Mouse (Mus musculus): Measurements from ENCODE around the gene Stip1. TPM values are rescaled to one million over a fixed set of nuclear protein-coding genes. Genes with fewer than 3 reads are reported as not detected.
A peak's percentile ranks its signal among the peaks of the same experiment; 100 is the strongest.

Gene Stip1
- polyA plus RNA-seq, 1 experiment from 2014 or later = 207 TPM

DNA sequence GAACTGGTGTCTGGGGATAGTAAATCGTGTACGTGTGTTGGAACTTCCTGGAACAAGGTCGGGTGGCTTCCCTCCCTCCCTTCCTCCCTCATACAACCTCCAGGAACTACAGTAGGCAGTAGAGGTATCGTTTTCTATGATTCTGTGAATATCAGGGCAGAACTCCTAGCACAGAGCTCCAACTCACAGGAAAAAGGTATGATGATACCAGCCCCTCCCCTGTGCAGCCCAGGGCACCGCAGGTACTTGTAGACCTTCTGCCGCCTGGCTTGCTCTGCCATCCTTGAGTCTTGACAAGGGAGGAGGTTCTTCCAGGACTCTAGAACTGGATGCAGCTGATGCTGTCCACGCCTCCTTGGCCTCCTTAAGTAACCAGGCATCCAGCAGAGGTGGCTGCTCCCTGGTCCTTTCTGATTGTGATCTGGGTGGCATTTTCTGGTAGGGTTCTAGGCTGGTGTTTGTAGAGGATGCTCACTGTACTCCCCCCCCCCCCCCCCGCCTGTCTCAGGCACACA, 27.1 kb upstream of the Stip1 start:
- H3K4me1 ChIP-seq (ENCODE audit: control insufficient read depth, insufficient read depth, low read length) = peaks cover 47% of the 10 kb centered on the region
- 29% methylated on average over 7 of the region's 8 CpGs for whole genome bisulfite sequencing
- ATAC-seq (ENCODE audit: low read depth) = no peak
- 0 out of 2 replicates have a peak overlapping the region, but pooled peaks have one; percentile 7 for H3K9ac ChIP-seq (replicated peaks; ENCODE audit: low read depth, low read length)
- H3K9me3 ChIP-seq (ENCODE audit: control insufficient read depth, low read length) = no peaks in the 10 kb centered on the region
- H3K4me2 ChIP-seq (ENCODE audit: low read depth, low read length) = no peak overlapping the region
- no peak overlapping the region for H3K27ac ChIP-seq (ENCODE audit: low read depth, low read length)
- H3K36me3 ChIP-seq (ENCODE audit: control insufficient read depth, insufficient read depth, low read length) = no peaks in the 10 kb centered on the region
- no peaks in the 10 kb centered on the region; the same call in 1 of the 2 replicates for H3K27me3 ChIP-seq (ENCODE audit: control insufficient read depth, insufficient read depth, low read length)
- no peak overlapping the region for H3K4me3 ChIP-seq (ENCODE audit: low read depth, low read length)

DNA sequence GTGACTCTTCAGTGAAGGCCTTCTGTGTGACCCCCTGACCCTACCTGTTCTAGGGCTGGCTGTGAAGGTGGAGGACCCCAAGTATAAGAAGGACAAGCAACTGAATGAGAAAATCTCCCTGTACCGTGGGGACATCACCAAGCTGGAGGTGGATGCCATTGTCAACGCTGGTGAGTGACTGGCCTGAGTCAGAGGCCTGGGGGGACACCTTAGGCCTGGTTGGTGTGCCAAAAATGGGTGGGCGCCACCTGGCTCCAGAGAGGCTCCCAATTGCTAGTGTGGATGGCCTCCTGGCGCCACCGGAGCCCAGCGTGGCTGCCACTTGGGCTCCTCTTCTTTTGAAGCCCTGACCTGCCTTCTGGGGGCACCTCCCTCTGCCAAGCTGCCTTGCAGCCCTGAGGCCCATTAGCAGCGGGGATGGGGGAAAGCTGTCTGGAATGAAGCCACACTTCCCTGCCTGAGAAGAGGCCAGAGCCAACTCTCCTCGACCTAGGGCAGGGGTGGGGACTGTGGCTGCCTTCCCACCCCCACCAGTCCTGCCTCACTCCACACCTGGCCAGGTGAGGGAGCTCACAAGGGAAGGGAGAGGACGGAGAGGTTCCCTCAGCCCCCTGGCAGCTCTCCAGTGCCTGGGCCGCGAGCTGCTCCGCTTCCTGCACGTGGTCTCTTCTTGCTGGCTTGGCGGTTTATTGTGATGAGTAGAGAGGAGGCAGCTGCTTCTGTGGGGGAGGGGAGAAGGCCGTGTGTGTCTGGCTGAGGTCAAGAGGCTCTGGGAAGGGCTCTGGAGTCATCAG, 26.5 kb upstream of the Stip1 start:
- no peaks in the 10 kb centered on the region for H3K9me3 ChIP-seq (ENCODE audit: control insufficient read depth, low read length)
- no peaks in the 10 kb centered on the region for H3K36me3 ChIP-seq (ENCODE audit: control insufficient read depth, insufficient read depth, low read length)
- ATAC-seq (ENCODE audit: low read depth) = no peak
- WGBS = 27% methylated on average over 15 of the region's 15 CpGs
- no peaks in the 10 kb centered on the region; the same call in 1 of the 2 replicates for H3K27me3 ChIP-seq (ENCODE audit: control insufficient read depth, insufficient read depth, low read length)
- no peak overlapping the region for H3K4me3 ChIP-seq (ENCODE audit: low read depth, low read length)
- H3K9ac ChIP-seq (replicated peaks; ENCODE audit: low read depth, low read length) = 0 out of 2 replicates have a peak overlapping the region, but pooled peaks have one; percentile 7
- H3K4me1 ChIP-seq (ENCODE audit: control insufficient read depth, insufficient read depth, low read length) = peaks cover 47% of the 10 kb centered on the region
- H3K4me2 ChIP-seq (ENCODE audit: low read depth, low read length) = no peak overlapping the region
- no peak overlapping the region for H3K27ac ChIP-seq (ENCODE audit: low read depth, low read length)

- no peak overlapping the region for H3K9ac ChIP-seq (replicated peaks; ENCODE audit: low read depth, low read length)
- ATAC-seq (ENCODE audit: low read depth) = peak; percentile 15; the same call in 1 of the 2 replicates
- peaks cover 33% of the 10 kb centered on the region for H3K4me1 ChIP-seq (ENCODE audit: control insufficient read depth, insufficient read depth, low read length)
- no peak overlapping the region for H3K4me2 ChIP-seq (ENCODE audit: low read depth, low read length)
- no peaks in the 10 kb centered on the region for H3K9me3 ChIP-seq (ENCODE audit: control insufficient read depth, low read length)
- no peak overlapping the region for H3K4me3 ChIP-seq (ENCODE audit: low read depth, low read length)
- 0% methylated on average over 3 of the region's 3 CpGs for WGBS
- no peak overlapping the region for H3K27ac ChIP-seq (ENCODE audit: low read depth, low read length)
- H3K36me3 ChIP-seq (ENCODE audit: control insufficient read depth, insufficient read depth, low read length) = no peaks in the 10 kb centered on the region
- no peaks in the 10 kb centered on the region; the same call in 1 of the 2 replicates for H3K27me3 ChIP-seq (ENCODE audit: control insufficient read depth, insufficient read depth, low read length)
Observed at GRCm38 (mm10) chr19:7064571-7064970, 24.8 kb upstream of the Stip1 start.

DNA sequence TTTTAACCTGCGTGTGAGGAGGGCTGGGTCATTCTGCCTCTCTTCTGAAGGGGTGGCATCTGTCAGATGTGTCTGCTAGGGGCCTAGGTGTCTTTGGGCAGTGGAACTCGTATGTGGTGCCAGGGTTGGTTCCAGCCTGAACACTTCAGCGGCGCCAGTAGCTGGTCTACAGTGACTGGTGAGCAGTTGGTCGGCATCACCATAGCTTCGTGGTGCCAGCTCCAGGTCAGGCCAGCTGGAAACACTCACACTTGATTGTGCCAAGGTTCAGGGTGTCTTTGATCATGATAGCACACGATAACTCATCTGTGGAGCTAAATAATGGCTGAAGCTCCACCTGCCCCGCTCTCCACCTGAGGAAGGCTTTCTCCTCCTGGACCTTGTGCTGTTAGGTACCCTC, 23.1 kb upstream of the Stip1 start:
- Histone ChIP-seq H3K36me3 (ENCODE audit: control insufficient read depth, insufficient read depth, low read length) (no peaks in the 10 kb centered on the region), H3K9me3 (ENCODE audit: control insufficient read depth, low read length) (no peaks in the 10 kb centered on the region), H3K4me1 (ENCODE audit: control insufficient read depth, insufficient read depth, low read length) (peaks cover 21% of the 10 kb centered on the region), H3K27me3 (ENCODE audit: control insufficient read depth, insufficient read depth, low read length) (peaks cover 2% of the 10 kb centered on the region; the same call in 1 of the 2 replicates), H3K4me2 (ENCODE audit: low read depth, low read length) (no peak overlapping the region), H3K9ac (replicated peaks; ENCODE audit: low read depth, low read length) (no peak overlapping the region), H3K4me3 (ENCODE audit: low read depth, low read length) (no peak overlapping the region), H3K27ac (ENCODE audit: low read depth, low read length) (no peak overlapping the region)
- WGBS = 93% methylated on average over 8 of the region's 8 CpGs
- no peak for ATAC-seq (ENCODE audit: low read depth)

DNA sequence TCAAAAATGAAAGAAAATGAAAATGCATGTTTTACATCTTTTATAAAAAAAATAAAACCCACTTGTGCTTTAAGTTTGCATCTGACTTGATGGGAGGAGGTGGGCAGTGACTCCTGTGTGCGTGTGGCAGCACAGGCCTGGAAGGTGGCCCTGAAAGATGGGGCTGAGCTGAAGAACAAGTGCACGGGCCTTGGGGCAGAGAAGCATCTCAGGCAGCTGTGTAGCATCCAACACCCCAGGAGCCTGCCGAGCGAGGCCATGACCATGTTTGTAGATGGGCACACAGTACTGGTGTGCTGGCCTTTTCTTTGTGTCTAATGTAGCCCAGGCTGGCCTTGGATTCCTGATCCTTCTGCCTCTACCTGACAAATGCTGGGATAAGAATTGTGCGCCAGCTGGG, 22.3 kb upstream of the Stip1 start:
- Histone ChIP-seq H3K27ac (ENCODE audit: low read depth, low read length) (no peak overlapping the region), H3K9me3 (ENCODE audit: control insufficient read depth, low read length) (no peaks in the 10 kb centered on the region), H3K36me3 (ENCODE audit: control insufficient read depth, insufficient read depth, low read length) (no peaks in the 10 kb centered on the region), H3K9ac (replicated peaks; ENCODE audit: low read depth, low read length) (no peak overlapping the region), H3K27me3 (ENCODE audit: control insufficient read depth, insufficient read depth, low read length) (peaks cover 2% of the 10 kb centered on the region; the same call in 1 of the 2 replicates), H3K4me3 (ENCODE audit: low read depth, low read length) (no peak overlapping the region), H3K4me2 (ENCODE audit: low read depth, low read length) (no peak overlapping the region), H3K4me1 (ENCODE audit: control insufficient read depth, insufficient read depth, low read length) (peaks cover 22% of the 10 kb centered on the region)
- no peak for ATAC-seq (ENCODE audit: low read depth)
- WGBS = 80% methylated on average over 5 of the region's 5 CpGs

DNA sequence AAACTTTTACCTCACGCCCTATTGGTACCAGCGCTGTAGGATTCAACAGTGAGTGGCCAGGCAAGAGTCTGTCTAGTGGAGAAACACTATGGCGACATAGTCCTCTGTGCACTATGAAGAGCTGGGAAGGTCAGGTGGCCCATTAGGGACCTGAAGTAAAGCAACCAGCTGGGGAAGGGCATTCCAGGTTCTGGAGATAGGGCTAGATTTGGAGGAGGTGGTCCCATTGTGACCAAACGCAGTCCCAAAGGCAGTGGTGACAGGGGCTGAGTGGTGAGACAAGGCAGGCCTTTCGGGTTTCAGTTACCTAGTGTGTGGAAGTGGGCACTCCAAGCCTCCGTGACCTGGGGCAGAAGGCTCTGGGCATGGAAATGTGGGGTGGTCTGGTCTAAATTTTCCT, 18.8 kb upstream of the Stip1 start:
- no peak overlapping the region for H3K9ac ChIP-seq (replicated peaks; ENCODE audit: low read depth, low read length)
- peaks cover 8% of the 10 kb centered on the region; the same call in 1 of the 2 replicates for H3K27me3 ChIP-seq (ENCODE audit: control insufficient read depth, insufficient read depth, low read length)
- WGBS = 71% methylated on average over 6 of the region's 6 CpGs
- ATAC-seq (ENCODE audit: low read depth) = no peak
- H3K9me3 ChIP-seq (ENCODE audit: control insufficient read depth, low read length) = no peaks in the 10 kb centered on the region
- no peaks in the 10 kb centered on the region for H3K36me3 ChIP-seq (ENCODE audit: control insufficient read depth, insufficient read depth, low read length)
- no peak overlapping the region for H3K4me2 ChIP-seq (ENCODE audit: low read depth, low read length)
- no peak overlapping the region for H3K4me3 ChIP-seq (ENCODE audit: low read depth, low read length)
- H3K4me1 ChIP-seq (ENCODE audit: control insufficient read depth, insufficient read depth, low read length) = peaks cover 11% of the 10 kb centered on the region; the same call in 1 of the 2 replicates
- no peak overlapping the region for H3K27ac ChIP-seq (ENCODE audit: low read depth, low read length)

GRCm38 (mm10) chr19:7057722-7058207, 18.0 kb upstream of the Stip1 start:
- ATAC-seq (ENCODE audit: low read depth) = peak; percentile 45; the same call in 1 of the 2 replicates

GRCm38 (mm10) chr19:7057126-7057721, 17.5 kb upstream of the Stip1 start:
- WGBS = 4% methylated on average over 16 of the region's 16 CpGs
- Histone ChIP-seq H3K4me2 (ENCODE audit: low read depth, low read length) (peak overlapping the region; percentile 99), H3K27ac (ENCODE audit: low read depth, low read length) (no peak overlapping the region), H3K27me3 (ENCODE audit: control insufficient read depth, insufficient read depth, low read length) (0 out of 2 replicates have a peak, but pooled peaks cover 8% of the 10 kb centered on the region), H3K9me3 (ENCODE audit: control insufficient read depth, low read length) (no peaks in the 10 kb centered on the region), H3K4me3 (ENCODE audit: low read depth, low read length) (peak overlapping the region; percentile 65), H3K36me3 (ENCODE audit: control insufficient read depth, insufficient read depth, low read length) (no peaks in the 10 kb centered on the region), H3K4me1 (ENCODE audit: control insufficient read depth, insufficient read depth, low read length) (peaks cover 11% of the 10 kb centered on the region; the same call in 1 of the 2 replicates), H3K9ac (replicated peaks; ENCODE audit: low read depth, low read length) (peak overlapping the region; percentile 54)
- ATAC-seq (ENCODE audit: low read depth) = peak; percentile 25; the same call in 1 of the 2 replicates

More at GRCm38 (mm10) chr19:7057722-7058207, 18.0 kb upstream of the Stip1 start:
- Histone ChIP-seq H3K9ac (replicated peaks; ENCODE audit: low read depth, low read length) (no peak overlapping the region), H3K9me3 (ENCODE audit: control insufficient read depth, low read length) (no peaks in the 10 kb centered on the region), H3K4me1 (ENCODE audit: control insufficient read depth, insufficient read depth, low read length) (peaks cover 11% of the 10 kb centered on the region; the same call in 1 of the 2 replicates), H3K27ac (ENCODE audit: low read depth, low read length) (no peak overlapping the region), H3K36me3 (ENCODE audit: control insufficient read depth, insufficient read depth, low read length) (no peaks in the 10 kb centered on the region), H3K4me3 (ENCODE audit: low read depth, low read length) (peak overlapping the region; percentile 65), H3K4me2 (ENCODE audit: low read depth, low read length) (peak overlapping the region; percentile 99), H3K27me3 (ENCODE audit: control insufficient read depth, insufficient read depth, low read length) (0 out of 2 replicates have a peak, but pooled peaks cover 8% of the 10 kb centered on the region)
- WGBS = 0% methylated on average over 15 of the region's 15 CpGs

All from neural tube, embryonic 14.5 days (tissue).